Mouse (Mus musculus) CH12F3 (cell line): ENCODE measurements around the gene Rsph9.

Experiments
- in situ Hi-C: fragments of 300-500 bp; cut with MboI; formaldehyde crosslinking; loops from 2 replicates; pipeline ENCODE4 v1.14.3; 2020; ENCODE audit warnings: low sequenced_read_pairs

The Rsph9 gene

GRCm38 (mm10) chr17:46143578-46144423, at the start of gene Rsph9:
Gene Rsph9, minus strand, starts transcription at chr17:46144216.
- in situ Hi-C loops = no loop called here

- in situ Hi-C loops = no loop called here
Observed at GRCm38 (mm10) chr17:46188829-46189228, 44.8 kb upstream of the Rsph9 start.

GRCm38 (mm10) chr17:46182273-46182672, 38.3 kb upstream of the Rsph9 start:
- in situ Hi-C loops = no loop called here

DNA sequence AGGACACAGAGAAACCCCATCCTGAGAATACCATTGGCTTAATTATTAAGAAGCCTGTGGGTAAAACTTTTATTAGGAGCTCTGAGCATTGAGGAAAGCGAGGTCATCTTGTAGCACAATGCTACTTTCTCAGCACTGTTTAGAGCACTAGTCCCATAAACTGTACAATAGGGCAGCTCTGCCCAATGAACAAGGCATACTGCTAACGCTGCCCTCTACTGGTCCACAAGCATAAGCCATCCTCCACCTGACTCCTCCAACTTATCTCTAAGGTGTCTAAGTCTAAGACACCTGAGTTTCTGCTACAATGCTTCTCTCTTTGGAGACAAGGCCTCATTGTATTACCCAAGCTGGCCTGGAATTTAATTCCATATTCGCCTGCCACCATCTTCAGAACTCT, 26.5 kb upstream of the Rsph9 start:
- in situ Hi-C loops = no loop called here

DNA sequence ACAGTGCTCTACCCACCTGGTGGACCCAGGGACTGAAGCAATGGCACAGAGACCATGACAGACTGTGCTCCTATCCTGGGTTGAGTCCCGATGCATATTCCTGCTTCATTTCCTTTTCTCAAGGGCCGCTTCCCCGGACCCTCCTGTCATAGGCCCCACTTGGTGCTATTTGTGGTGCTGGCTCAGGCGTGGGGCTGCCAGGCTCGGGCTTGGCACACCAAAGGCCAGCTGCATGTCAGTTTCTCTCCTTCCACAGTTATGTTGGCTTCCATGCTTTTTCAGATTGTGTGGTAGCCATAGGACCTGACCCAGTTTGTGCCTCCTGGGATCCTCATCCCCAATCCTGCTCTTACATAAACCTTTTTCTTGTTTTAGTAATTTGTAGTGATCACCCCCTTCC, 24.8 kb upstream of the Rsph9 start:
- in situ Hi-C loops = no loop called here

DNA sequence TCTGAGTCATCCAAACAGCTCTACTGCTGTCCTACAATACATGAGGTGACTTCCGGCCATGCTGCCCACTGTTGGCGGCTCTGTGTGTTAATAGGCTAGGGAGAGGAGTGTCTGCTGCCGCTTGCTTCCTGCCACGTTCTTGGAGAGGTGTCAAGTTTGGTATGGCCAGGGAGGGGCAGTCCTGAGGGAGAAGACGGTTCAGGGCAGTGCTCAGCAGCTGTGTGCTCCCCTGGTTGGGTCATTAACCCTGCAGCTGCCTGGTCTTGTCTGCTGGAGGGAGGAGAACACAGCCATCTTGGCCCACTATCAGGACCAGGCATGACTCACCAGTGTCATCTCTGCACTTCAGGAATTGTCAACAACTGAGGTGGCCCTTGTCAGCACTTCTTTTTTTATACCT, 24.3 kb upstream of the Rsph9 start:
- in situ Hi-C loops = no loop called here

DNA sequence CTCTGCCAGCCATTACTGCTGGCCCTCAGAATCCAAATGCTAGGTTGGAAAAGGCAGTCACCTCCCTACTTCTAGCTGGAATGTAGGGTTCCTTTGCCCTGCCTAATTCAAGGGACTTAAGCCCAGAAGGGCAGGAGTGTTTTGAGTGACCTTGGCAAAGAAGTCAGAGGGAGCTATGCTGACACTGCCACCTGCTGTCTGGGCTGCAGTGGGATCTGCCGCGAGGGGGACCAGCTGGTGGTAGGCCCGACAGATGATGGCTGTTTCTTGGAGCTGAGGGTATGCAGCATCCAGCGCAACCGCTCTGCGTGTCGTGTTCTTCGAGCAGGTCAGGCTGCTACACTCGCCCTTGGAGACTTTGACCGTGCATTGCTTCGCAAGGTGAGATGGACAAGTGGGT, 23.0 kb upstream of the Rsph9 start:
- in situ Hi-C loops = no loop called here

DNA sequence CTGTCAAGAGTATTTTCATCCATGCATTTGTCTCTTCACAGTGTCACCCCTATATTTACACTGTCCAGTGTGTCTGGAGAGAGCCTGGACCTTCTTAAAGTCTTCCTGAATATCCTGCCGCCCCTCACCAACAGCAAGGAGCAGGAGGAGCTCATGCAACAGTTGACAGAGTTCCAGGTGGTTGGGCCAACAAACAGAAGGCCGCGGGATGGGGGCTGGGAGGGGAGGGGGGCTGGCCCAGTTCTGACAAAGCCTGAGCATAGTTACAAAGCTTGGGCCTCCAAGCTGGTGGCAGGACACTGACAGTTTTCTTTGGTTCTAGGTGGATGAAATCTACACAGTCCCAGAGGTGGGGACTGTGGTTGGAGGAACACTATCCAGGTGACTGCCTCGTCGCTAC, 22.3 kb upstream of the Rsph9 start:
- in situ Hi-C loops = no loop called here

DNA sequence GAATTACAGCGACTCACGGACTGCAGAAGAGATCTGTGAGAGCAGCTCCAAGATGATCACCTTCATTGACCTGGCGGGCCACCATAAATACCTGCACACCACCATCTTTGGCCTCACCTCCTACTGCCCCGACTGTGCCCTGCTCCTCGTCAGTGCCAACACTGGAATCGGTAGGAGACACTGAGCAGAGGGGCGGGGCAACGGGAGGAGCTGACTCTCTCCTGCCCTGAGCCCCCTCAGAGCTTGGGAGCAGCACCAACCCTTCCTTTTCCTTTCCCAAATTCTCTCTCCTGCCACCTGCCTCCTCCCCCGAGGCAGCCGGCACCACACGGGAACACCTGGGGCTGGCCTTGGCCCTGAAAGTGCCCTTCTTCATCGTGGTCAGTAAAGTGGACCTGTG, 21.4 kb upstream of the Rsph9 start:
- in situ Hi-C loops = no loop called here

GRCm38 (mm10) chr17:46164791-46165190, 20.8 kb upstream of the Rsph9 start:
- in situ Hi-C loops = no loop called here

DNA sequence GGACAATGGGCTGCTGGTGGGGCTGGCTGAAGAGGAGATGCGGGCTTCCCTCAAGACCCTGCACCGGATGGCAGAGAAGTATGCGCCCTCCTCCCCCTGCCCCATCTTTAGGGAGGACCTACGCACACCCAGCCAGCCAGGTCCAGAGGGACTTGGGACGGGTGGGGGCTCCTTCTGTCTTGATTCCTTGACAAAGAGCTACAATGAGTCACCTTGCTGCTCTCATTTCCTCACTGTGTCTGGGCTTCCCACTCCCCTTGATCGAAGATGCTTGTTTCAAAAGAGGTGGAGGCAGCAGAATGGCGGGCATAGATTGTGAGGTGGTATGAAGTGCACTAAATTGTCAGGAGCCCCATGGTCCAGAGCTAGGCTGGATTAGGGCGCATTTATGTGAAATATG, 20.3 kb upstream of the Rsph9 start:
- in situ Hi-C loops = no loop called here

GRCm38 (mm10) chr17:46162951-46163421, 19.0 kb upstream of the Rsph9 start:
- in situ Hi-C loops = no loop called here

GRCm38 (mm10) chr17:46162551-46162950, 18.5 kb upstream of the Rsph9 start:
- in situ Hi-C loops = no loop called here

- in situ Hi-C loops = no loop called here
Observed at GRCm38 (mm10) chr17:46161710-46162109, 17.7 kb upstream of the Rsph9 start.

- in situ Hi-C loops = no loop called here
Observed at GRCm38 (mm10) chr17:46161179-46161578, 17.2 kb upstream of the Rsph9 start.

DNA sequence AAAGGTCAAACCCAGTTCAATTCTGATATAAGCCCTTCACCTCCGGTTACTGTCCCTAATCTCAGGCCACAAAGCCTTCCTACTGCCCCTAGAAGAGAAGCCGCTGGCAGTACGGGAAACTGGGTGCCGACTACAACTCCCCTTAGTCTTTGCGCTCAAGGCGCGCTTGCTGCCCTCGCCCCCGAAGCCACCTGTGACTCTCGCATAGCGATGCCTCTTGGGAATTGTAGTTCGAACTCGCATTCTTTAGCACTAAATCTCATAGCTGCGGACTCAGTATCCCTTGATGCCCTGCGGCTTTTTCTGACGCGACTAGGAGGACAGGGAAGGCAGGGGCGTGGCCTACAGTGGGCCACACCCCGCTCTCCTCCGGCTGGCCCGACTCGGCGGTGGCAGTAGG, 16.7 kb upstream of the Rsph9 start, which contains the start of gene Gtpbp2:
TSS of gene Gtpbp2 (plus strand) at position 347 of the 400 bp plus-strand sequence.
- in situ Hi-C loops = no loop called here

GRCm38 (mm10) chr17:46160090-46160662, 16.2 kb upstream of the Rsph9 start:
- in situ Hi-C loops = no loop called here

DNA sequence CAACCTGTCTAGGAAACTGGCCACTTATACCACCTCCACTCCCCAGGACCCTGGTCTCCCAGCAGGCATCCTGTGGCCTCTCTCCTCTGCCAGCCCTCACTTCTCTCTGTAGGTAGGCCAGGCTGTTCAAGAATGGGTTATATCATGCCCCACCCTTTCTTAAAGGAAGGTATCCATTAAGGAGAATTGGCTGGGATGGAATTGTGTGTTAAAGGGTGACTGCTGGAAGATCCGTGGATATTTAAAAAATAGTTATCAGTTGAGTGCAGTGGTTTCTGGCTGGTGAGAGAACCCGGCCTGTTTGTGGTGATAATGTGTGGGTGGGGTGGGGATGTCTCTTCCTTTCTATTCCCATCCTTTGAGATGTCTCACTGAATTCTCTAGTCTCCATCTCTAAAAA, 15.2 kb upstream of the Rsph9 start:
- in situ Hi-C loops = no loop called here

DNA sequence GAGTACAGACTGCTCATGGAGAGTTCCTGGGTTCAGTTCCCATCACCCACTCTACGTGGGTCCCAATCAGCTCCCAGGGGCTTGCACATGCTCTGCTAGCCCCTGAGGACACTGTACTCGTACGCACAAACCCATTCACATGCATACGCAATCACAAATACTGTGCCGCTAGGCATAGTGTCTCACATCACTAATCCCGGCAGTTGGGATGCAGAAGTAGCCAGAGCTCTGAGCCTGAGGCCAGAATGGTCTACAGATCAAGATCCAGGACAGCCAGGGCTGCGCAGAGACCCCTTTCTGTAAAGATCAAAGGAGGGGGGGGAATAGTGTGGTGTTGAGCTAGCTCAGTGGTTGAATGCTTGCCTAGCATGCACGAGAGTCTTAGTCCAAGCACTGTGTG, 13.1 kb upstream of the Rsph9 start:
- in situ Hi-C loops = no loop called here

DNA sequence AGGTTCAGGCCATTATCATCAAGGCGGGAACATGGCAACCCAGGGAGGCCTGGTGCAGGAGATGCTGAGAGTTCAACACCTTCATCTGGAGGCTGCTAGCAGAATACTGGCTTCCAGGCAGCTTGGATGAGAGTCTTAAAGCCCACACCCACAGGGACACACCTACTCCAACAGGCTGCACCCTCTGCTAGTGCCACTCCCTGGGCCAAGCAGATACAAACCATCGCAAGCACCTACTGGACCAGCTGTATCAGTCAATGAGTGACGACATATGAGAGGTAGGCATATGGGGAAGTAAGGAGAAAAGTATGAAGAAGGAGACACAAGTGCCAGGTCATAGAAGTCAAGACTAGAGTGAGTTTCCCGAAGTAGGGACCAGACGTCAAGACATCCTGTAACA, 12.7 kb upstream of the Rsph9 start:
- in situ Hi-C loops = no loop called here

DNA sequence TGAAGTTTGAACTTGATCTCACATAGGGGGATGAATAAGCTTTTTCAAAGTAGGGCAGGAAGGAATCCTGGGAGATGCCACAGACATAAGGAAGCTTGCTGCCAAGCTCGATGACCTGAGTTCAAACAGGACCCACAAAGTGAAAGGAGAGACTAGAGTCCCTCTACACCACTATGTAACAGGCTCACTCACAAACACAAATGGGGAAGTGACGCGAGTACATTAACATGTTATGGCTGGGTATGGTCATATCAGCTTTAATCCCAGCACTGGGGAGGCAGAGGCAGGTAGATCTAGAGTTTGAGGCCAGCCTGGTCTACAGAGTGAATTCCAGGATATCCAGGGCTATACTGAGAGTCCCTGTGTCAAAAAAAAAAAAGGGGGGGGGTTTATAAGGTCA, 10.3 kb upstream of the Rsph9 start:
- in situ Hi-C loops = no loop called here
